Mouse (Mus musculus): ENCODE results near the gene Pdk3.

GRCm38 (mm10) chrX:93750566-93750965 lies 81.4 kb downstream of the Pdk3 start:
- no peak for TF ChIP-seq POLR2A (IDR thresholded peaks at IDR 0.05; ENCODE audit: low read depth, low read length)
- no peak for TF ChIP-seq CTCF (conservative IDR thresholded peaks at IDR 0.05; ENCODE audit: insufficient read depth, insufficient read length, low read depth, low read length)
